Mouse (Mus musculus) spleen, adult 12 weeks (tissue): Measurements from ENCODE around the gene Nav2.

Experiments
- DNase-seq: peaks from one replicate; pipeline ENCODE4 v3.0.0; 2022; ENCODE audit warnings: low spot score

Nav2 gene

DNA sequence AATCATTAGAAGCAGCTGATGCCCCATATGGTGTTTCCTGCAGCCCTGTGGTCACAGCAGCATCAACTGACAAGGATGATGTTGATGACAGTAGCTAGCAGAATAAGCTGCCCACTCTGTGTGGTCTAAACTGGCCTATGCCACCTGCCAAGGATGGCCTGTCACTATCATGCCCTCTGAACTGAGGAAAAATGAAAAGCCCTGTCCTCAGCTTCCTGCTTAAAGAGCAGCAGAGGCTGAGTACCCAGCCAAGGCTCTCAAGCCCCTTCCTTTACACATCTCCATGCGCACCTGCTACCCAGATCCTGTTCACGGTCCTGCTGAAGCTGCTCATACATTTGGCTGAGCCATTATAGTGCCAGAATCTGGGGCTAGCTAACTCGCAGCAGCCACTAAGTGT is 193.7 kb downstream of the Nav2 start:
- DNase-seq, result no peak

DNA sequence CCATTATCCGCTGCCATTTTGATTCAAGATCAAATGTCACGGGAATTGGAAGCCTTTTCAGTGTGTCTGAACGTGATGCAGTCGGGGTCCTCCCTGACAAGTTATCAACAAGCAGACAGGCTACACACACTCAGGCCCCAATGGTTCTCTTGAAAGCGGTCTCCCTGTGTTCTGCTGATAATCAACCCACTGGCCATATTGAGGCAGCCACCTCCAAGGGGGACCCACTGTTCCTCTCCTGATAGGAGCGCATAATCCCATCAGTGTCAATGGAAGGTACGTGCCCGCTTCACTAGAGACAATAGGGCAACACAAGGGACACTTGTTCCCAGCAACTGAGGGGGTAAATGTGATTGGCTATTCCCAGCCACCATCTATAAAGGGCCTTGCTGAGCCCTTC is 195.9 kb downstream of the Nav2 start:
- no peak for DNase-seq

GRCm38 (mm10) chr7:49104793-49105192 is 196.3 kb downstream of the Nav2 start:
- no peak for DNase-seq

- DNase-seq, result no peak
These were observed 197.0 kb downstream of the Nav2 start for GRCm38 (mm10) chr7:49105501-49105900.

DNA sequence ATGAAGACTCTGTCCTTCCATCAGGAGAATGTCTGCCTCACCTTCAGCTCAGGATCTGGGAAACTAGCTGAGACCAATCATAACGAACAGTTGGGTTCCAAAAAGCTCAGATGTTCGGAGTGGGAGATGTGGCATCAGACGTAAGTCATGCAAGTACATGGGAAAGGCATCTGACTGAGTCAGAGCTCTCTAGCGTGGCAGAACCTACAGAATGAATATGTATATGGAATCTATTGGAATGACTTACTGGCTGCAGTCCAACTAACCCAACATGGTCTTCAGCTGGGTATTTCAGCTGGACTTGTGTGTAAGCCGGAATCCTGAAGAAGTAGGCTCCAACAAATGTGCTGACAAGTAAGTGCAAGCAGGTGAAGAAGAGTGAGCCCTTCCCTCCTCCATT is 199.6 kb downstream of the Nav2 start:
- DNase-seq, result no peak

GRCm38 (mm10) chr7:49119016-49119415 is 210.5 kb downstream of the Nav2 start:
- DNase-seq, result no peak

DNA sequence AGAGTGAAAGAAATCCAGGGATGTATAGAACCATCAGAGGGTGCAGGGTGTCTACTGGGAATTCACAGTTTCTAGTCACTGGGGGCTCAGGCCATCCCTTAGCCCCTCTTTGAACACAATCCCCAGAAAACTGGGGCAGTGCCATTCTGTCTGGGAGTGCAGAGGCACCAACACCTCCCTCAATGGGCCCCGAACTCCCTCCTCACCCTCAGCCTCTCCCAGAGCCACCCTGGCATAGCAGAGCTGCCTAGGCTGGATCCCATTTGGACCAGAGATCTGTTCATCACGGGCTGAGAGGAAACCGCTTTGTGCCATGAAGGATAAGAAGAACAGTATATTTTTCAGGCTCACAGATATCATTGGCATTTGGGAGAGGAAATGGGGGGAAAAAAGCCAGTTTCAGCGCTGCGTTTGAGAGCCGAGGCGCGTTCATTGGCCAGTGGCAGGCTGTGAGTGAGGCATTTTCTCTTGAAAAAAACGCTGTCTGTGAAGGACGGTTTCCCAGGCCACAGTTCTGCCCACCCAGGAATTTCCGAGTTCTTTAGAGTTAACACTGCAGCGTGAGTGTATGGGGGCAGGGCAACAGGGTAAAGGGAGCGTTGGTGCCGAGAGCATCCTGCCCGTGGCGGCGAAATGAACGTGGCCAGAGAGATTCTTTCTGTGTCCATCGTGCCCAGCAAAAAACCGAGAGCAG is 211.4 kb downstream of the Nav2 start:
- DNase-seq, result no peak

- DNase-seq, result no peak
These were observed 212.0 kb downstream of the Nav2 start for GRCm38 (mm10) chr7:49120488-49120864.

GRCm38 (mm10) chr7:49120935-49121691 is 212.6 kb downstream of the Nav2 start:
- DNase-seq, result peak; percentile 51

DNA sequence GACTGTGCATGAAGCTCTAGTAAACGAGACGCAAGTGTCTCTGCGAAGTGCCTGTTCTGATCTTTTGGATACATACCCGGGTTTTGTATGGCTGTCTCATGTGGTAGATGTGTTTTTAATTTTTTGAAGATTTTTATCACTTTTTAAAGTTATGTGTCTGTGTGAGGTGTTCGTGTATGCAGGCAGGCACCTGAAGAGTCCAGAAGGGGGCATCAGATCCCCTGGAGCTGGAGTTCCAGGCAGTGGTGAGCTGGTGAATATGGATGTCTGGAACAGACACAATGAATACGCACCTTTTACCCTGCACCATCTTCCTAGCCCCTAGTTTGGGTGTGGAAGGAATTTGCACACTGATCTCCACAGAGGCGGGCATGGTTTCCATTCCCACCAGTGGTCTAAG is 214.0 kb downstream of the Nav2 start:
- DNase-seq, result no peak

GRCm38 (mm10) chr7:49125545-49125944 is 217.0 kb downstream of the Nav2 start:
- DNase-seq, result peak; percentile 7

GRCm38 (mm10) chr7:49128224-49128623 is 219.7 kb downstream of the Nav2 start:
- no peak for DNase-seq

DNA sequence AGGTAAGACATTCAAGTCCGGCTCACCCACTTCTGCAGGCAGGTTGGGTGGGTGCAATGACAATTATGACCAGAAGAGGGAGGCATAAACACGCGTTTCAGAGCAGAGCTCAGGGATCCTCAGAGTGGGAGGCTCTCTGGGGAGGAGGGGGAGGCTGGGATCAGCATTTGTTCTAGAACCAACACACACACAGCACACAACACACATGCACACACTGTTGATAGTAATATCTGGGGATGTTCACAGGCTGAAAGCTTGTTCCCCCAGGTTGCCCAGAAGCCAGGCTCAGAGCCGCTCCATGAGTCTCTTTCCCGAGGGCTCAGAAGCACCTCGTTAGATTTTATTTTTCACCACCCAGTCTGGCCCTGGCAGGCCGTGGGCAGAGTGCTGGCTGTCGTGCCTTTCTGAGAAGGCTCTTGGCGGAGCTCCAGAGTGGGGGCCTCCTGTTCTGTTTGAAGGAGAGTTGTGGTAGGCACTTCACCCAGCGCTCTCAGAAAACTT is 224.4 kb downstream of the Nav2 start:
- DNase-seq, result peak; percentile 14

- no peak for DNase-seq
These were observed 225.9 kb downstream of the Nav2 start for GRCm38 (mm10) chr7:49134396-49134795.

DNA sequence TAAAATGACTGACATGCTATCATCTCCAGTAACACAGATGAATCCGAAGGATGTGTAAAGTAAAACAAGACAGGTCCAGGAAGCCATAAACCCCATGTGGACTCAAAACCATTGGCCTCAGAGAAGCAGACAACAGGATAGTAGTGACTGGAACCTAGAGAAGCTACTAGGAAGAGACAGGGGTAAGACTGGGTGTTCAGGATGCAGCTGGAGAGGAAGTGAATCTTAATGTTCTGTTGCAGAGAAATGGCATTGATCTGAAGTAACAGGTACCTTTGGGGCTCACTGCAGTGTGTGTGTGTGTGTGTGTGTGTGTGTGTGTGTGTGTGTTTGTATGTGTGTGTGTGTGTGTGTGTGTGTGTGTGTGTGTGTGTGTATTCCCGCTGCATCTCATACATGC is 231.2 kb downstream of the Nav2 start:
- no peak for DNase-seq

GRCm38 (mm10) chr7:49143966-49144365 is 235.4 kb downstream of the Nav2 start:
- DNase-seq, result no peak

DNA sequence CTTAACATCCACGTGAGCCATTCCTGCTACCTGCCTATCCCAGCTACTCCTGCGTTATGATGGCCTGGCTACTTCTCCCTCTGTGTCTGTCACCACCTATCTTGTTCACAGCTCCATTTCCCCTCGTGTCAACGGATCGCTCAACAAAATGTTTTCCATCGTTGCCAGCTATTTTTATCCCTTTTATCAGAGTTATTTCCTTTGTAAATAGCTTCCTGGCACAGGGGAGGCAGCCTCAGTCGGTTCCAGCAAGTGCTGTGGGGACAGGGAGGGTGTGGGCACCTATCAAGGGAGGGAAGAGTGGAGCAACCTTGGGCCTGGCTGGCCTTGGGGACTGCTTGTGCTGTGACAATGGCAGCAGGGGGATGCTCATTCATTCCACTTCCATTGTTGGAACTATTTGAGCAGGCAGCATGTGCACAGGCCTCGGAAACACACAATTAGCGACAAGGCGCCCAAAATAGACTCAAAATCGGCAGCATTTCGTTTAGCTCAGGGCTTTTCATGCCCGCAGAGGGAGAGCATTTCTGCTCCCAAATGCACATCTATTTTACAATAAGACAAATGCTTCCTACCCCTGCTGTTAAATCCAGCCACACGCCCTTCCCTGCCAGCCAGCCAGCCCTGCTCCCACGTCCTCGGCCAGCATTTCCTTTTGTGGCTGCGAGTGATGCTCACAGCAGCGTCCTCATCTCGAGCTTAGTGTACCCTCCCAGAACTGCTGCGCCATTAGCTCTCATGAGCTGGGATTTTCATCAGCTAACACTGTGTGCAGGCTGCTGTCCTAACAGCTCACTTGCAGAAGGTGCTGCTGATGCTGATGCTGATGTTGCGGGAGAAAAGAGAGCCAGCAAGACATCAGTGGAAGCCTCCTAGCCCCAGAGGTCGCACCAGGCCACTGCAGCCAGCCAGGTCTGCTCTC is 237.5 kb downstream of the Nav2 start:
- DNase-seq, result no peak

DNA sequence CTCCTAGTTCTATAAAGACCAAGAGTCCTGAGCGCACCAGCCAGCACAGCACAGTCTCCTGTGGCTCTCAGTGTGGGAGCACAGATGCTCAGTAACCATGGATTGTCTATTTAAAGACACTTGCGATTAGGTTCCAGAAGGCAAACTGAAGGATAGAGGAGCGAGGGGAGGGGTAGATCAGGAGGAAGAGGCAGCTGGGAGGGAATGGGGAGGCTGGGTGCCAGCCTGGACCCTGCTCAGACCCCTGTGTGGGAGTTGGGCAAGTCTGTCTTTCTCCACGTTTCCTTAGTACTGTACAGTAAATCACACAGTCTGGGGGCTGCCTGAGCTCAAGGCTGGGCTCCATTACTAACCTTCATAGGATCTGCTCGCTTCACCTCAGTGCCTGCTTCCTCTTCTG is 243.8 kb downstream of the Nav2 start:
- DNase-seq, result no peak

DNA sequence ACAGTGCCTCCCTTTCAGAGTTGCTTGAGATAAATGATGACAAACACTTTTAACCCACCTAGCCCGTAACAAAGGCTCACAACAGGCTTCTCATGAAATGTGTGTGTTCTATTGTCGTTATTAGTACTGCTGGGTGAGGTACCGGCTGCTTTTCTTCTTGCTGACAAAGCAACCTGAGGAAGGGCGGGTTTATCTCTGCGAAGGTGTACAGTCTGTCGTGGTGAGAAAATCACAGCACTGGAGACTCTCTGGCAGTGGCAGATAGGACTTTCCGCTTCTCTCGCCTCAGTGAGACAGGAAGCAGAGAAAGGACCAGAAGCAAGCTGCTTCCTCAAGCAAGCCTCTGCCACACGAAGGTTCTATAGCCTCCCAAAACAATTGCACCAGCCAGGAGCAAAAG is 244.2 kb downstream of the Nav2 start:
- DNase-seq, result no peak

DNA sequence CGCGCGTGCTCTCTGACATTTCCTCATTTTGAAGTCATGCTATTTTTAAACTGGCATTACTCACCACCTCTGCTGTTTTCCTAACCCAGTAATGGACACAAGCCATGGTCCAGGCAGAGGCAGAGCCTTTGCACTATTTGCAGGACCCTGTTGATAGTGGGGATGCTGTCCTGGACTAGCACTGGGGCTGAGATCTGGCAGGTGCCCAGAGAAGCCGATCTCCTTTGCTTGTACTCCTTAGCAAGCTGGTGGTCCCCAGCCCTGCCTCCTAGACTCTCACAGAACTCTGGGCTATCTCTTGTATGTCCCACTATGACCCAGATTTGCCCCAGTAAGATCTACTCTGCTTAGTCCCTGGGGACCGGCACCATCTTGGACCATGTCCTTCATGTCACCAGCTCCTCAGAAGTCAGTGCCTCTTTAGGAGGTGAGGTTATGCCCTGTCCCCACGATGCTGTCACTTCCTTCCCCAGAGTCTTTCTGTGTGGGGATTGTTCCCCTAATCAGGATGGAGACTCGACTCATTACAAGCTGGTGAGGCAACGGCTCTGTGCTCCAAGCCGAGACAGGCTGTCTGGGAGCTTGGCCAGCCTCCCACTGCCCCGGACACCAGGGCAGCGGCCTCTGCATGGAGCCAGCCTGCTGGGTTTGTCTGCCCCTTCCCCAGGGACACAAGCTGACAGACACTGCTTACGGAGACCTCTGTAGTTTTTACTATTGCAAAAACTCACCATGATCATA is 250.3 kb downstream of the Nav2 start:
- DNase-seq, result no peak

GRCm38 (mm10) chr7:49159646-49160555 is 251.4 kb downstream of the Nav2 start:
- DNase-seq, result no peak
